Mouse (Mus musculus): Measurements from ENCODE around the gene Arhgef10l. TPM values are rescaled to one million over a fixed set of nuclear protein-coding genes. Genes with fewer than 3 reads are reported as not detected.
A peak's percentile ranks its signal among the peaks of the same experiment; 100 is the strongest.

Arhgef10l gene
- total and polyA plus RNA-seq, 3 experiments = 10.2 to 26.0 TPM; not detected in 1

DNA sequence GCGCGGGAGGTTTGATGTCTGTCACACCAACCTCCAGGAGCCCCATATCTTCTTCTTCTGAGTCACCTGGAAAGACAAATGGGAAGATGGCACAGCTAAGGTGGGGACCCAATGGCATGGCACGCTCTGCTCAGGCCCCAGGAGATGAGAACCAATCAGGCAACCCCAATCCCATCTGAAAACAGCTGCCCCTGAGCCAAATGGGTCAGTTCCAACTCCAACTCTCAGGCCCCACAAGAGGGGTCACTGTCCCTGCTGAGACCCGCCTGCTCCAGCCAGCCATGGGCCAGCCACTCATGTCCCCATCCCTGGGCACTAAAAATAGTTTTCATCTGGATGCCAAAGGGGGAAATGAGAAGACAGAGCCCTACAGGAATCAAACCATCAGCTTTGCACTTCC lies 84.9 kb downstream of the Arhgef10l start:
- TF ChIP-seq RCOR1 (IDR thresholded peaks at IDR 0.05; ENCODE audit: low read depth, low read length) (no peak), ELF1 (IDR thresholded peaks at IDR 0.05; ENCODE audit: low read depth, low read length) (no peak), ZNF384 (IDR thresholded peaks at IDR 0.05; ENCODE audit: low read depth, low read length) (no peak), MYB (IDR thresholded peaks at IDR 0.05; ENCODE audit: low read depth, low read length) (no peak)
- H3K27ac ChIP-seq (ENCODE audit: control insufficient read depth, low read depth, low read length) = peak overlapping the region; percentile 92; the same call in 1 of the 2 replicates
- H3K9ac ChIP-seq (ENCODE audit: control insufficient read depth, low read depth, low read length, poor library complexity, severe bottlenecking) = peak overlapping the region; percentile 83
- no peaks in the 10 kb centered on the region for H3K27me3 ChIP-seq (ENCODE audit: control insufficient read depth in 1 of 2, insufficient read depth in 2 of 2, low read length in 2 of 2)
- H3K36me3 ChIP-seq (ENCODE audit: control insufficient read depth in 1 of 2, insufficient read depth in 2 of 2, low read length in 2 of 2) = peaks cover 0 to 5% of the 10 kb centered on the region in 2 experiments; a peak in 2 of 4 replicates
- no peaks in the 10 kb centered on the region for H3K9me3 ChIP-seq (replicated peaks; ENCODE audit: insufficient read depth, low read length)
- peaks cover 9% of the 10 kb centered on the region for H3K79me2 ChIP-seq (ENCODE audit: control insufficient read depth, insufficient read depth, low read length, poor library complexity)
- peak overlapping the region; percentile 70 to 74 for H3K4me3 ChIP-seq (ENCODE audit: control insufficient read depth in 1 of 2, insufficient read depth in 1 of 2, low read depth in 2 of 2, low read length in 2 of 2)
- no peak for DNase-seq (ENCODE audit: low read depth, low spot score)
- H3K4me1 ChIP-seq (ENCODE audit: control insufficient read depth in 1 of 2, insufficient read depth in 2 of 2, low read length in 2 of 2) = peaks cover 6 to 34% of the 10 kb centered on the region in 2 experiments

DNA sequence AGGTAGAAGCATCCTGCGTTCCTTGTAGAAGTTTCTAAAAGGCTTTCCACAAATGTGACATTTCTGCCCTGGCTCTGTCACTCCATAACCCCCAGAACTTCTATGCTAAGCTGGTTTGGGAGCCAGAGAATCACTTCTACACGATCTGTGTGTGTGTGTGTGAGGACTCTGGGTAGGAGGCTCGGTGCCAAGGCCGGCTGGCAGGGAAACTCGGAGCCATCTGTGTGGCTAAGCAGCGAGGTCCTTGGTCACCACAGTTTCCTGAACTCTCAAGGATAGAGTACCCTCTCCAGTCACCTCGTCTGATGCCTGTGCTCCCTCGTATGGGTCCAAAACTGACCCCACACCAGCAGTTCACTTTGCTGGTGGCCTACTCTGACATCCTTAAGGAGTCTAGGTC lies 86.2 kb downstream of the Arhgef10l start:
- H3K9me3 ChIP-seq (replicated peaks; ENCODE audit: insufficient read depth, low read length) = no peaks in the 10 kb centered on the region
- TF ChIP-seq RAD21 (IDR thresholded peaks at IDR 0.05; ENCODE audit: low read depth, low read length) (no peak), SMC3 (IDR thresholded peaks at IDR 0.05; ENCODE audit: low read depth, low read length) (no peak), JUND (IDR thresholded peaks at IDR 0.05; ENCODE audit: low read depth, low read length) (no peak), RCOR1 (IDR thresholded peaks at IDR 0.05; ENCODE audit: low read depth, low read length) (no peak), TAL1 (IDR thresholded peaks at IDR 0.05; ENCODE audit: low read length) (no peak), TBP (IDR thresholded peaks at IDR 0.05; ENCODE audit: low read depth, low read length) (no peak), MXI1 (IDR thresholded peaks at IDR 0.05; ENCODE audit: low read depth, low read length) (no peak), GABPA (IDR thresholded peaks at IDR 0.05; ENCODE audit: low read depth, low read length) (no peak), MYC (IDR thresholded peaks at IDR 0.05; ENCODE audit: low read depth, low read length) (no peak), EP300 (IDR thresholded peaks at IDR 0.05; ENCODE audit: low read depth in 1 of 2, low read length in 2 of 2) (no peak), MYB (IDR thresholded peaks at IDR 0.05; ENCODE audit: low read depth, low read length) (no peak)
- H3K4me1 ChIP-seq (ENCODE audit: control insufficient read depth in 1 of 2, insufficient read depth in 2 of 2, low read length in 2 of 2) = peaks cover 6 to 31% of the 10 kb centered on the region in 2 experiments
- H3K27me3 ChIP-seq (ENCODE audit: control insufficient read depth in 1 of 2, insufficient read depth in 2 of 2, low read length in 2 of 2) = no peaks in the 10 kb centered on the region
- no peak overlapping the region for H3K4me3 ChIP-seq (ENCODE audit: control insufficient read depth in 1 of 2, insufficient read depth in 1 of 2, low read depth in 2 of 2, low read length in 2 of 2)
- H3K36me3 ChIP-seq (ENCODE audit: control insufficient read depth in 1 of 2, insufficient read depth in 2 of 2, low read length in 2 of 2) = peaks cover 0 to 3% of the 10 kb centered on the region in 2 experiments; a peak in 2 of 4 replicates
- DNase-seq (ENCODE audit: low read depth, low spot score) = no peak
- no peak overlapping the region for H3K27ac ChIP-seq (ENCODE audit: control insufficient read depth, low read depth, low read length)
- H3K9ac ChIP-seq (ENCODE audit: control insufficient read depth, low read depth, low read length, poor library complexity, severe bottlenecking) = no peak overlapping the region
- peaks cover 9% of the 10 kb centered on the region for H3K79me2 ChIP-seq (ENCODE audit: control insufficient read depth, insufficient read depth, low read length, poor library complexity)

DNA sequence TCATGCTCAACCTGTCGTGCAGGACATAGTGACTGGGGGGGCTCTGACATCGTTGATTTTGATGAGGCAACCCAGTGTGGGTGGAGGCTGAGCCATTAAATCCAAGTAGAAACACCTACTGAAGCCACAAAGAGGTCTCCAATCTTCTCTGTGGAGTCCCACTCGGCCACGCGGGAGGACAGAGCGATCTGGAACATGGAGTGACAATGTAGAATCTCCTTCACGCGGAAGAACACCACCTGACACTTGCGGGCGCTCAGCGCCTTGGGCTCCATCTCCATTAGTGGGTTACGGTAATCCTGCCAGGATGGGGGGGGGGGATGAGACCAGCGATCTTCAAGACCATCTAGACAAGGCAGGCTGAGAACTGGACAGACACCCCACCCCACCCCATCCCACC lies 86.7 kb downstream of the Arhgef10l start:
- H3K9me3 ChIP-seq (replicated peaks; ENCODE audit: insufficient read depth, low read length) = no peaks in the 10 kb centered on the region
- H3K4me1 ChIP-seq (ENCODE audit: control insufficient read depth in 1 of 2, insufficient read depth in 2 of 2, low read length in 2 of 2) = peaks cover 6 to 29% of the 10 kb centered on the region in 2 experiments
- H3K9ac ChIP-seq (ENCODE audit: control insufficient read depth, low read depth, low read length, poor library complexity, severe bottlenecking) = no peak overlapping the region
- peaks cover 9% of the 10 kb centered on the region for H3K79me2 ChIP-seq (ENCODE audit: control insufficient read depth, insufficient read depth, low read length, poor library complexity)
- H3K27me3 ChIP-seq (ENCODE audit: control insufficient read depth in 1 of 2, insufficient read depth in 2 of 2, low read length in 2 of 2) = no peaks in the 10 kb centered on the region
- no peak for DNase-seq (ENCODE audit: low read depth, low spot score)
- H3K27ac ChIP-seq (ENCODE audit: control insufficient read depth, low read depth, low read length) = no peak overlapping the region
- no peak overlapping the region for H3K4me3 ChIP-seq (ENCODE audit: control insufficient read depth in 1 of 2, insufficient read depth in 1 of 2, low read depth in 2 of 2, low read length in 2 of 2)
- H3K36me3 ChIP-seq (ENCODE audit: control insufficient read depth in 1 of 2, insufficient read depth in 2 of 2, low read length in 2 of 2) = peaks cover 0 to 2% of the 10 kb centered on the region in 2 experiments; a peak in 2 of 4 replicates
- TF ChIP-seq TCF12 (IDR thresholded peaks at IDR 0.05; ENCODE audit: low read depth, low read length) (no peak), RAD21 (IDR thresholded peaks at IDR 0.05; ENCODE audit: low read depth, low read length) (no peak), GATA1 (IDR thresholded peaks at IDR 0.05; ENCODE audit: low read depth, low read length) (no peak), EP300 (IDR thresholded peaks at IDR 0.05; ENCODE audit: low read depth in 1 of 2, low read length in 2 of 2) (no peak), NRF1 (IDR thresholded peaks at IDR 0.05; ENCODE audit: insufficient read depth, low read depth, low read length, poor library complexity, severe bottlenecking) (no peak), TBP (IDR thresholded peaks at IDR 0.05; ENCODE audit: low read depth, low read length) (no peak), HCFC1 (IDR thresholded peaks at IDR 0.05; ENCODE audit: low read depth, low read length) (no peak), MAZ (IDR thresholded peaks at IDR 0.05; ENCODE audit: low read depth, low read length) (no peak), CHD1 (IDR thresholded peaks at IDR 0.05; ENCODE audit: low read depth, low read length) (no peak), SIN3A (IDR thresholded peaks at IDR 0.05; ENCODE audit: low read length) (no peak), BHLHE40 (IDR thresholded peaks at IDR 0.05; ENCODE audit: borderline replicate concordance, low read depth, low read length) (no peak), ELF1 (IDR thresholded peaks at IDR 0.05; ENCODE audit: low read depth, low read length) (no peak), MYC (IDR thresholded peaks at IDR 0.05; ENCODE audit: low read depth, low read length) (no peak), MAFK (IDR thresholded peaks at IDR 0.05; ENCODE audit: borderline replicate concordance, low read depth, low read length) (no peak), GABPA (IDR thresholded peaks at IDR 0.05; ENCODE audit: low read depth, low read length) (no peak)
